Mouse (Mus musculus) forebrain, embryonic 11.5 days (tissue): ENCODE data around the gene Adm2. TPM values are rescaled to one million over a fixed set of nuclear protein-coding genes. Genes with fewer than 3 reads are reported as not detected.
A peak's percentile ranks its signal among the peaks of the same experiment; 100 is the strongest.

Experiments used
- ATAC-seq: fragments of 200-750 bp; cut with Nextera tagmentation; replicated peaks from 2 replicates; pipeline ENCODE4 v1.8.0; 2017; ENCODE audit warnings: moderate TSS enrichment; ENCODE audit not compliant: low FRiP score
- DNase-seq: peaks from one replicate; pipeline ENCODE4 v3.0.0-alpha.2; 2017; ENCODE audit warnings: low spot score
- H3K27ac ChIP-seq: fragments of 300-500 bp; sonication (generic); 2 replicates; pipeline ENCODE4 v1.5.1; 2014; ENCODE audit warnings: low read depth, low read length
- H3K27me3 ChIP-seq: fragments of 300-500 bp; sonication (generic); 2 replicates; pipeline ENCODE4 v1.6.1; 2014; ENCODE audit warnings: mild to moderate bottlenecking, low read length, mixed read lengths; ENCODE audit not compliant: control insufficient read depth, insufficient read depth
- H3K36me3 ChIP-seq: fragments of 300-500 bp; sonication (generic); 2 replicates; pipeline ENCODE4 v1.6.1; 2014; ENCODE audit warnings: mild to moderate bottlenecking, low read length, moderate library complexity, mixed read lengths; ENCODE audit not compliant: control insufficient read depth, insufficient read depth
- H3K4me1 ChIP-seq: fragments of 300-500 bp; sonication (generic); replicated peaks from 2 replicates; pipeline ENCODE4 v1.6.1; 2014; ENCODE audit warnings: low read length, mixed read lengths; ENCODE audit not compliant: control insufficient read depth, insufficient read depth
- H3K4me2 ChIP-seq: fragments of 300-500 bp; sonication (generic); 2 replicates; pipeline ENCODE4 v1.6.1; 2014; ENCODE audit warnings: low read depth, mild to moderate bottlenecking, low read length, moderate library complexity, mixed read lengths; ENCODE audit not compliant: severe bottlenecking
- H3K4me3 ChIP-seq: fragments of 300-500 bp; sonication (generic); 2 replicates; pipeline ENCODE4 v1.5.1; 2014; ENCODE audit warnings: low read depth, low read length
- H3K9ac ChIP-seq: fragments of 300-500 bp; sonication (generic); 2 replicates; pipeline ENCODE4 v1.6.1; 2014; ENCODE audit warnings: low read length
- H3K9me3 ChIP-seq: fragments of 300-500 bp; sonication (generic); 2 replicates; pipeline ENCODE4 v1.6.1; 2016; ENCODE audit warnings: low read length, mixed read lengths; ENCODE audit not compliant: control insufficient read depth
- WGBS: fragments of 180-500 bp; shearing (Covaris S2); extraction: QIAGEN DNeasy Blood & Tissue Kit; methylation state at CpG from one replicate; pipeline ENCODE4 v1.1.7; 2014; 5-methylcytosine and 5-hydroxymethylcytosine counted together
- polyA plus RNA-seq: library from polyadenylated mRNA; unstranded; fragments of >200 nt; fragmentation: Nextera tagmentation; extraction: Ambion mirVana; gene quantifications from 2 replicates; pipeline ENCODE4 v1.2.1, GENCODE M21; 2014

The Adm2 gene
- polyA plus RNA-seq, 1 experiment from 2014 or later = 0.15 TPM

DNA sequence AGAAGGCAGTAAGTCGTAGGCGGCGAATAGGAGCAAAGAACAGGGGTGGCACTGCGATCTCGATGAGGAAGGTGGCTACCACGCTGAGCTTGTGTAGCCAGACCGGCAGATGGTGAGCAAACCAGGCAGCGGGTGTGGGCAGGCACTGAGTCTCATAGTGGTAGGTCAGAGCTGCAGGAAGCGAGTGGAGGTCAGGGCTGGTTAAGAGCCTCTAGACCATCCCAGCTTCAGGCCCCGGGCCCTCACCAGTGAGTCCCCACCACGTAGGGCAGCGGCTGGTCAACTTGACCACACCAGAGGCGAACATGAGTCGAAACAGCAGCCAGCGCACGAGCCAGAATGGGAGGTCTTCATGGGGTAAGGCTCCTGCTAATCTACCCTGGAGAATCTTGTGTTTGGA is 31.3 kb downstream of the Adm2 start:
- Histone ChIP-seq H3K27ac (no peak overlapping the region), H3K4me3 (no peak overlapping the region), H3K27me3 (no peaks in the 10 kb centered on the region), H3K36me3 (peaks cover 12% of the 10 kb centered on the region), H3K4me2 (no peak overlapping the region), H3K9ac (no peak overlapping the region), H3K9me3 (no peaks in the 10 kb centered on the region), H3K4me1 (peaks cover 12% of the 10 kb centered on the region)
- DNase-seq (no peak), ATAC-seq (no peak)
- WGBS = 94% methylated on average over 16 of the region's 16 CpGs

DNA sequence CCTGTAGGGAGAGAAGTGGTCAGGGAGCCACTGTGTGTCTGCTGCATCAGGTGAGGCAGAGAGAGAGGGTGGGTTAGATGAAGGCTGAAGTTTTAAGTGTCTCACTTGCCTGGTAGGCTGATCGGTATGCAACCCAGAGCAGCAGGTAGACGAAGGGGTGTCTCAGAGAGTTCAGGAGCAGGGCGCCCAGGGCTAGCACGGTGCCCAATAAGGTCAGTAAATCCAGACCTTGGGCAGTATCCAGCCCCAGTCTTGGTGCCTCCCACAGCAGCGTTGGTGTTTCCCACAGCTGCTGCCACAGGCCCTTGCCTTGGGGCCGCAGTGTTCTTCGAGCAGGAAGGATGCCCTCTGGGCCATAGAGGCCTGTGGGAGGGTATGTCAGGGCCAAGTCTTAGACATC is 31.9 kb downstream of the Adm2 start:
- Histone ChIP-seq H3K27ac (no peak overlapping the region), H3K36me3 (peaks cover 12% of the 10 kb centered on the region), H3K9ac (peak overlapping the region; percentile 90), H3K27me3 (no peaks in the 10 kb centered on the region), H3K4me2 (peak overlapping the region; percentile 77), H3K4me3 (peak overlapping the region; percentile 79), H3K4me1 (peaks cover 12% of the 10 kb centered on the region), H3K9me3 (no peaks in the 10 kb centered on the region)
- WGBS = 81% methylated on average over 7 of the region's 7 CpGs
- DNase-seq (no peak), ATAC-seq (no peak)

DNA sequence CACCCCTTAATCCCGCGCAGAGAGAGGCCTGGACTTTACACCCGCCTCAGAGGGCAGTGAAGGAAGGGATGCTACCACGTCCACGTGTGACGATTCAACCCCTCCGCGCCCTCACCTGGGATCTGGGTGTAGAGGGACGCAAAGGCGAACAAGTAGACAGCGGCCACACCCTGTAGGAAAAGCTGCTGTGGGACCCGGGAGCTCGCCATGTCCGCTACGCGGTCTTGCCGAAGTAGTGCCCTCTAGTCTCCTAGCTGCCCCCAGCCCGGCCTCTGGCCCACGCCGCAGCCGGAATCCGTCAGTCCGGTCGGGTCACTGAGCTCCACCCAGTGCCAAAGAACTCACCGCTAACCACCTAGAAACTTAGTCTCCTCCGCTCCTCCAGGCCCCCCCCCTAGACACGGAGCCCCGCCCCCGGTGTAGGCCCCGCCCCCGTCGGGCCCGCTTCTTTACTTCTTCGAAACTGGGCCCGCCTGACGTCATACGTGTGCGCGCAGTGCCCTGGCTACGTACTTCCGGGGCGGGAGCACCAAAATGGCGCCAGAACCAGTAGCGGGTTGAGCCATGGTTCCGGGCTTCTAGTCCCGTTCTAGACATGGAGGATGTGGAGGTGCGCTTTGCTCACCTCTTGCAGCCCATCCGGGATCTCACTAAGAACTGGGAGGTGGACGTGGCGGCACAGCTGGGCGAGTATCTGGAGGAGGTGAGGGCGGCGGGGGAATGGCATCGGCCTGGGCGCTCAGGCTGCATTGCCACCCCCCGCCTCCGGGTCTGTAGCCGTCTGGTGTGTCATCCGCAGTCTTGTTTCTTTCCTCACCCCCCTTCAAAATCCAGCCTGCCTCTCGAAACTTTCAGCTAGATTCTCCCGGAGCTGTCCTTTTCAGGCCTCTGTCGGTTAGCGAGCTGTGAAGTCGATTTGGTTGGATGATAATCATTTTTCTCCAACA is 33.0 kb downstream of the Adm2 start, which contains the start of the genes Lmf2 and Ncaph2:
Gene Lmf2 (minus strand): TSS at position 419 of the 947 bp plus-strand sequence.
Gene Ncaph2 (plus strand): TSS at position 479 of the 947 bp plus-strand sequence.
- under 1% methylated on average over 64 of the region's 64 CpGs for WGBS
- Histone ChIP-seq H3K9me3 (no peaks in the 10 kb centered on the region), H3K27ac (peak within 1 kb of the TSS; percentile 80), H3K36me3 (peaks cover 12% of the 10 kb centered on the region), H3K27me3 (no peaks in the 10 kb centered on the region), H3K4me1 (peaks cover 12% of the 10 kb centered on the region), H3K4me3 (peak within 1 kb of the TSS; percentile 79), H3K9ac (peak within 1 kb of the TSS; percentile 90), H3K4me2 (peak within 1 kb of the TSS; percentile 77)
- DNase-seq = peak; percentile 99
- ATAC-seq = peak; percentile 91

DNA sequence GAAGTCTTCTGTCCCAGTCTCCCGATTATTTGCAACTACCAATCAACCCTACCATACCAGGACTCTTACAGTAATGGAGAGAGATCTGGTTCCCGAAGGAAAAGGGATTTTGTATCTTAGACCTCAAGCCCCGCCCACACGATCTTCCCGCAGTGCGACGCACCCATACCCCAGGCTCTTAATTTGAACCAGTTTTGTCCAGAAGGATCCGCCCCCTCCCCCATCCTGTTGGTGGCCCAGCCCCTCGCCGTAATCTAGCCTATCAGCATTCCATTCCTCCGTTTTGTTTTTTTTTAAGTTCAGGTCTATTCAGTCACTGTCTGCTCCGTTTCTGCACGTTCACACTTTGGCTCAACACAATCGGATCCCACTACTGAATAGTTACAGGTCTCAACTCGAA is 33.9 kb downstream of the Adm2 start:
- peaks cover 12% of the 10 kb centered on the region for H3K4me1 ChIP-seq
- peak overlapping the region; percentile 80; the same call in 1 of the 2 replicates for H3K27ac ChIP-seq
- no peaks in the 10 kb centered on the region for H3K9me3 ChIP-seq
- H3K27me3 ChIP-seq = no peaks in the 10 kb centered on the region
- ATAC-seq = peak; percentile 80
- H3K4me3 ChIP-seq = peak overlapping the region; percentile 79
- under 1% methylated on average over 15 of the region's 15 CpGs for WGBS
- H3K9ac ChIP-seq = peak overlapping the region; percentile 90
- DNase-seq = peak; percentile 94
- peaks cover 15% of the 10 kb centered on the region for H3K36me3 ChIP-seq
- peak overlapping the region; percentile 50 for H3K4me2 ChIP-seq

DNA sequence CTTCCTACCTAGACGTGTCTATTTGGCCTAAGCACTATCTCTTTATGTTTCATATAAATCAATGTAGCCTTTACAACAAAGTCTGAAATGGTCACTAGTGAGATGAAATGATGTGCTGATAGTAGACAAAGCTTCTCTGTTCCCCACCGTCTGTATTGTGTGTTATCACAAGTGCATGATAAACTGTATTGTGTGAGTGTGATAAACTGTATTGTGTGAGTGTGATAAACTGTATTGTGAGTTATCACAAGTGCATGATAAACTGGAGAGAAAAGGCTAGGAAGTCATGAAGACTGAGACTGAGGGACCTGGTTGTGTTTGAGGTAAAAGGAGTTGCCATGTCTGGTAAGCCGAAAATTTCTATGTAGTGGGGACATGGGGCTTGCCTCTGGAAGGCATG is 36.3 kb downstream of the Adm2 start:
- H3K27me3 ChIP-seq = no peaks in the 10 kb centered on the region

DNA sequence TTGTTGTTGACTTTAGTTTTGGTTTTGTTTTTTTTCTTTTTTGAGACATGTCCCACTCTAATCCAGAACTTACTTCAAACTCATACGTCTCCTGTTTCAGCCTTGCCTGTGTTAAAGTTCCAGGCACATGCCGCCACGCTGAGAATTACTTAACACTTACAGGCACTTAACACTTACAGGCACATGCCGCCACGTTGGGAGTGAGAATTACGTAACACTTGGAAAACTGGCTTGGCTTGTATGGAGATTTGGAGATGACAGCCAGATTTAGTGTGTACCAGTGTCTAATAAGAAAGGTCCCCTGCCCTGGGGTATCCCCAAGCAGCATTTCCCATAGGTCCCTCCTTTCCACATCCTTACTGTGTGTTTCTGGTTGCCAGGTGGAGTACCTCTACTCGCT is 40.5 kb downstream of the Adm2 start:
- peaks cover 34% of the 10 kb centered on the region for H3K36me3 ChIP-seq
- no peak for DNase-seq
- H3K27ac ChIP-seq = no peak overlapping the region
- H3K27me3 ChIP-seq = no peaks in the 10 kb centered on the region
- H3K9me3 ChIP-seq = no peaks in the 10 kb centered on the region
- no peak overlapping the region for H3K4me3 ChIP-seq
- no peak for ATAC-seq
- no peak overlapping the region for H3K4me2 ChIP-seq
- H3K9ac ChIP-seq = no peak overlapping the region
- WGBS = 97% methylated on average over 7 of the region's 7 CpGs
- no peaks in the 10 kb centered on the region; the same call in 1 of the 2 replicates for H3K4me1 ChIP-seq

More for the DNA sequence above, 36.3 kb downstream of the Adm2 start:
- H3K36me3 ChIP-seq = peaks cover 7% of the 10 kb centered on the region
- DNase-seq = no peak
- H3K4me3 ChIP-seq = no peak overlapping the region
- WGBS = 94% methylated on average over 3 of the region's 3 CpGs
- ATAC-seq = no peak
- H3K9me3 ChIP-seq = no peaks in the 10 kb centered on the region
- no peak overlapping the region for H3K4me2 ChIP-seq
- peaks cover 12% of the 10 kb centered on the region for H3K4me1 ChIP-seq
- no peak overlapping the region for H3K9ac ChIP-seq
- no peak overlapping the region for H3K27ac ChIP-seq

DNA sequence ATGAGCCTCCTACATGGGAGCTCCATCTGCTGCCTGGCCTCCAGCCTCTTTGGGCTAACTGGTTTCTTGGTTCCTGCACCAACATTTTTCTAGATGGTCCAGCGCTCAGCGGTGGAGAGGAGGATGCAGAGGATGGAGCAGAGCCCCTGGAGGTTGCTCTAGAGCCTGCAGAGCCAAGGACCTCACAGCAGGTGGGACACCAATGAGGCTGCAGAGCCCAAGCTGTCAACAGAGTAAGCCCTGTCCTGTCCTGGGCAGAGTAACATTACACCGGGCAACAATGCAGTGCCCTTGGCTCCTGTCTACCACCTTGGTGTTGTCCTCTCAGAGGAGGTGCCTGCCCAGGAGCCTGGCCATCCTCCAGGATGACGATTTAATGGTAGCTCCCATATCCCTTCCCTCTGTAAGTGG is 42.6 kb downstream of the Adm2 start:
- H3K4me2 ChIP-seq = no peak overlapping the region
- ATAC-seq (no peak), DNase-seq (peak; percentile 47)
- no peaks in the 10 kb centered on the region for H3K9me3 ChIP-seq
- peaks cover 45% of the 10 kb centered on the region for H3K36me3 ChIP-seq
- no peak overlapping the region for H3K9ac ChIP-seq
- no peak overlapping the region for H3K4me3 ChIP-seq
- no peaks in the 10 kb centered on the region for H3K4me1 ChIP-seq
- H3K27ac ChIP-seq = no peak overlapping the region
- WGBS = 94% methylated on average over 4 of the region's 4 CpGs
- no peaks in the 10 kb centered on the region for H3K27me3 ChIP-seq

DNA sequence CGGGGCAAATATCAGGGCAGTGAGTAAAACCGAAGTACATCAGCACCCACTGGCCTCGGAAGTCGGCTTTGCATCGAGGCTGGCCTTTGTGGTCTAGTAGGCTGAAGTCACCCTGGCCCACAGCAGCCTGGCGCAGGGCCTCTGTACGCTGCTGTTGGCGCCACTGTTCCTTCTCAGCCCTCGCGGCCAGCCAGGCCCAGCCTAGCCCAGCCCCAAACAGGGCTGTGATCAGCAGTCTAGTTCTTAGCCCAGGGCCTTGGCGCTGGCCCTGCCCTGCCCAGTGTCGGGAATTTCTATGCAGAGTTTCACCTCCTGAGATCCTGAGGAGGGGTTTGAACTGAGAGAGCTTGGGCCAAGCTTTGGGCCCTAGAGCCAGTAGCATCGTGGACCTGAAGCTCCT is 49.5 kb downstream of the Adm2 start:
- H3K9me3 ChIP-seq = no peaks in the 10 kb centered on the region
- H3K27me3 ChIP-seq = peaks cover 11% of the 10 kb centered on the region
- 93% methylated on average over 13 of the region's 13 CpGs for WGBS
- no peak overlapping the region for H3K27ac ChIP-seq
- DNase-seq (peak; percentile 54), ATAC-seq (no peak)
- H3K36me3 ChIP-seq = peaks cover 29% of the 10 kb centered on the region
- 0 out of 2 replicates have a peak overlapping the region, but pooled peaks have one; percentile 63 for H3K4me3 ChIP-seq
- no peak overlapping the region for H3K9ac ChIP-seq
- peaks cover 4% of the 10 kb centered on the region for H3K4me1 ChIP-seq
- no peak overlapping the region for H3K4me2 ChIP-seq
